Mouse (Mus musculus): Measurements from ENCODE around the gene Rbm4.

Rbm4 gene

DNA sequence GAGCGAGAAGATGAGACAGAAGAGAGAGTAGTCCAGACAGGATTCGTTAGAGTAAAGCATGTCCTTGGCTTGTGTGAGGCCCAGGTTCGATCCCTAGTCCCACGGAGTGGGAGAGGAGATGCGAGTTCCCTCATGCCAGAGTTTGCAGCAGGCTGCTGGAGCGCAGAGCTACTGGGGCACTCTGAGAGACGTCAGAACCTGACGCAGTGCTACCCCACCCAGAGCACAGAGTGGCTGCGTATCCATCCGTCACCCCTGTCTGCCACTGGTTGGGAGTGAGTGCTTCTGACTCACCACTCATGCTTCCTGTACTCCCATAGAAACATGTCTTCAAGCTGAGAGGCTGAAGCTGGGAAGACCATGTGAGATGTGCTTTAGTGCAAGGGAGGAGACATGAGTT is 52.2 kb downstream of the Rbm4 start:
- DNase-seq (ENCODE audit: low read depth, low spot score), result no peak

DNA sequence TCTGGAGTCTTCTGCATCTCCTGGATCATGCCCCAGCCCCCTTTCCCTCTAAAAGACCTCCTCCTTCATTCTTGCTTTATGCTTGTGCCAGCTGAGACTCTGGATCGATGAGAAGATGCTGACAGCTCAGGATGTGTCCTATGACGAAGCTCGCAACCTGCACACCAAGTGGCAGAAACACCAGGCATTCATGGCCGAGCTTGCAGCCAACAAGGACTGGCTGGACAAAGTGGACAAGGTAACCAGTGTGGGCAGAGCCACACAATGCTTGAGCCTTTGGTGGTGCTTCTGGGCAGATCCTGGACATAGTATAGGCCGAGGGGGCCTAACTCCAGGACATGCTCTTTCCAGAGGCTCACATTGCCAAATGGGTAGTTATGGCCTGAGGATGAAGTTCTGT is 53.9 kb downstream of the Rbm4 start:
- no peak for DNase-seq (ENCODE audit: low read depth, low spot score)

DNA sequence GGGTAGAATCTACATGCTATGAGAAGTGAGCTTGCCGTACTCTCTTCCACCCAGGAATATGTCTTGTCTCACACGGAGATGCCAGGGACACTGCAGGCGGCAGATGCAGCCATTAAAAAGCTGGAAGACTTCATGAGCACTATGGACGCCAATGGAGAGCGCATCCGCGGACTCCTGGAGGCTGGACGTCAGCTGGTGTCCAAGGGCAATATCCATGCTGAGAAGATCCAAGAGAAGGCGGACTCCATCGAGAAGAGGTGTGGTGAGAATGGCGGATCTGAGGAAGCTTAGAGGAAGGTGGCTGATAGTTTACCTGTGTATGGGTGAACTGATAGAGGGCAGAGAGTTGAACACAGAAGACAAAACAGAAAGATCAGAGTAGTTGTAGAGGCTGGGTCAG is 54.6 kb downstream of the Rbm4 start:
- DNase-seq (ENCODE audit: low read depth, low spot score), result no peak

DNA sequence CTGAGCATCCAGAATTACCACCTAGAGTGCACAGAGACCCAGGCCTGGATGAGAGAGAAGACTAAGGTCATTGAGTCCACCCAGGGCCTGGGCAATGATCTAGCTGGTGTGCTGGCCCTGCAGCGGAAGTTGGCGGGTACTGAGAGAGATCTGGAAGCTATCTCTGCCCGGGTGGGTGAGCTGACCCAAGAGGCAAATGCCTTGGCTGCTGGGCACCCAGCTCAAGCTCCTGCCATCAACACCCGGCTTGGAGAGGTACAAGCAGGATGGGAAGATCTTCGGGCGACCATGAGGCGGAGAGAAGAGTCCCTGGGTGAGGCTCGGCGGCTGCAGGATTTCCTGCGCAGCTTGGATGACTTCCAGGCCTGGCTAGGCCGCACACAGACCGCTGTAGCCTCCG is 55.8 kb downstream of the Rbm4 start:
- no peak for DNase-seq (ENCODE audit: low read depth, low spot score)
